Mouse (Mus musculus): ENCODE measurements around the gene Nubpl. TPM values are rescaled to one million over a fixed set of nuclear protein-coding genes. Genes with fewer than 3 reads are reported as not detected.
A peak's percentile ranks its signal among the peaks of the same experiment; 100 is the strongest.
"Not testable (repeated sequence)": the region's sequence is repeated elsewhere in the genome, so short reads cannot be mapped to it uniquely, and the experiment has no call there.

The Nubpl gene
- 1 to 10 TPM; 4.2 to 5.0 TPM for total RNA-seq (2021)
- long read RNA-seq, experiment 1, transcript Nubpl-201 (11 exons, 2,987 nt), result major isoform, 10 of 12 reads
- long read RNA-seq, experiment 1, partial matches to known transcripts, result 2 of 12 reads
- long read RNA-seq, experiment 1, other reads (novel, unspliced or antisense), result 0 of 12 reads
- long read RNA-seq, experiment 2, transcript Nubpl-201 (11 exons, 2,987 nt), result major isoform, 10 of 14 reads
- long read RNA-seq, experiment 2, partial matches to known transcripts, result 2 of 14 reads
- long read RNA-seq, experiment 2, other reads (novel, unspliced or antisense), result 2 of 14 reads

- peak; percentile 88 for DNase-seq
These were observed at the start of gene Nubpl for GRCm38 (mm10) chr12:52097650-52098070. Gene Nubpl (plus strand): TSS chr12:52097737.

- no peak for DNase-seq
These were observed 48.2 kb upstream of the Nubpl start for GRCm38 (mm10) chr12:52049324-52049723.

DNA sequence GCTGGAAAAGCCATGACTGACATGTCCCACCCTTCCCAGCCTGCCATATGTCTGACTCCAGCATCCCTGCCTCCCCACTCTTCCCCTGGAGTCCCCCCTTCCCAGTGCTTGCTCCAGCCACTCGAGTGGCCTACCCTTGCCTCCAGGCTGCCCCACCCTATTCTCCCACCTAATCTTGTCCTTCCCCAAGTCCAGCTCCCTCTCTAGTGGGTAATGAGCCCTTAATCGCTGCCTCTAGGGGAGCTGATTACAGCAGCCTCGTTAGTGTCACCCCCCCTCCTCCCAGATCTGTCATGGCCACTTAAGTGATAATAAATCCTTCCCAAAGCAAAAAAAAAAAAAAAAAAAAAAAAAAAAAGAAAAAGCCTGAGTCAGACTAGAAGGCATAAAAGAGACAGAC, 18.2 kb upstream of the Nubpl start:
- not testable (repeated sequence) for DNase-seq

DNA sequence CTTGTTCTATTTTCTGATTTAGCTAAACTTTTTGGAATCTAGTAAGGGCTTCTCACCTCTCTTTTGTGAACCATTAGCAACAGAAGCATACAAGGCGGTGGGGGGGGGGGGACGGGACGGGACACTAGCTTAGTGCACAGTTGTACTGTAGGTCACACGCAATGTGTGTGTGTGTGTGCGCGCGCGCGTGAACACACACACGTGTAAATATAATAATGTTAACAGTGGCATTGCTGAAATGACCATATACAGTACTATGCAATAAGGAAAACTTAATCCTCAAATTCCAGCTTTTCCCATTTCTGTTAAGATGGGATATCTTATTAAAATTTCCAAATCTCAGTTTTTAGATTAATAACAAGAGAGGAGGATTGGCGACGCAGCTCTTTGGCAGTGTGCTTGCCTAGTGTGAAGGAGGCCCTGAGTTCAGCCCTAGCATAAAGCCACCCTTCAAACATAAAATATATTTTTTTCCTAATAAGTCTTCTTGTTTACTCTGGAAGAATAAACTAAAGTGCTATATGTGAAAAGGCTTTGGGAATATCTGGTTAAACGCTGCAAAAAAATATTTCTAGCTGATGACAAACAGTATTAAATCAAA, 388 bp upstream of the Nubpl start:
- no peak for DNase-seq

DNA sequence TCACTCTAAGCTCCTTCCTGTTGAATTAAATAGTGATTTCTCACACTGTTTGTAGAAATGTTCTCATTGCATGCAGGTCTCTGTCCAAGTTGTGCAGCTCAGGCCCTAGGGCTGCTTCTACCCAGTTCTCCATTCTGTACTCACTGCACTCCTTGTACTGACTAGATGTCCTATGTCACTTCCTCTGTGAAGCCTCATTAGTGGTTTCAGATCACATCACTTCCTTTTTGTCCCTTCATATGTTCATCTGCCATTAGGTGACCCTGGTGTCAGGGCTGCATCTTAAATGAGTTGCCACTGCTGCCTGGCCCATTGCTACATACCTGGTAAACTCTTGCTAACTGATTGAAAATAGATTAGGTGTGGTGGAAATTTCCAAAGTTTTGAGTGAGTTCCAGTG, 22.7 kb downstream of the Nubpl start:
- DNase-seq, result no peak

- DNase-seq, result no peak
These were observed 28.9 kb downstream of the Nubpl start for GRCm38 (mm10) chr12:52126407-52126806.

GRCm38 (mm10) chr12:52129072-52129471, 31.5 kb downstream of the Nubpl start:
- no peak for DNase-seq

DNA sequence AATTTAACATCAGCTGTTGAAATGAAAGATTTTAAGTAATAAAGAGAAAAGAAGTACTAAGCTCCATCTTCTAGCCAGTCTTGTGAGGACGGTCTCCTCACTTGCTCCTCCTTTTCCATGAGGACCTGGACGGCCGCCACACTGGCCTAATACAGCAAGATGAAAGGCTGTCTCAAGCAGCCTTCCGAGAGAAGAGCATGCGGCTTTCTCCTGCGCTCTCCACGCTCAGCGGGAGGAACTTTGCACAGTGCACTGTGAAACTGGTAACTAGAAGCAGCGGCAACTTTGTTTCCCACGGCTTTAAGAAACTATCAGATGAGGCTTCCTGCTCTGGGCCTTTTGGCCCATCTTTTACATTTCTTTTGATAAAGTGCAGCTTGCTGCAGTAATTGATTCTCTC, 34.7 kb downstream of the Nubpl start:
- no peak for DNase-seq

- DNase-seq, result no peak
These were observed 40.8 kb downstream of the Nubpl start for GRCm38 (mm10) chr12:52138296-52138695.

DNA sequence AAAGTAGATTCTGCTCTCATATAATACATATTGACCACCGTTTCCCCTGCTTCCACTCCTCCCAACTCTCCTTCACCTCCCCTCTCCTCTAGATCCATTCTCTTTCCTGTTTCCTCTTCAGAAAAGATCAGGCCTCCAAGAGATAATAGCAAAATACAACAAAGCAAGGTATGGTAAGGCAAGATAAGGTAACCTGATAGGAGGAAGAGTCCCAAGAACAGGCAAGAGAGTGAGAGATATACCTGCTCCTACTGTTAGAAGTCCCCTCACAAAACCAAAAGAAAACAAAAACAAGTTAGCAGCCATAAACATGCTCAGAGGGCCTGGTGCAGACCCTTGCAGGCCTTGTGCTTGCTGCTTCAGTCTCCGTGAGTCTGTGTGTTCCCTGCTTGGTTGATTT, 49.1 kb downstream of the Nubpl start:
- DNase-seq, result no peak

GRCm38 (mm10) chr12:52149448-52149847, 51.9 kb downstream of the Nubpl start:
- no peak for DNase-seq

DNA sequence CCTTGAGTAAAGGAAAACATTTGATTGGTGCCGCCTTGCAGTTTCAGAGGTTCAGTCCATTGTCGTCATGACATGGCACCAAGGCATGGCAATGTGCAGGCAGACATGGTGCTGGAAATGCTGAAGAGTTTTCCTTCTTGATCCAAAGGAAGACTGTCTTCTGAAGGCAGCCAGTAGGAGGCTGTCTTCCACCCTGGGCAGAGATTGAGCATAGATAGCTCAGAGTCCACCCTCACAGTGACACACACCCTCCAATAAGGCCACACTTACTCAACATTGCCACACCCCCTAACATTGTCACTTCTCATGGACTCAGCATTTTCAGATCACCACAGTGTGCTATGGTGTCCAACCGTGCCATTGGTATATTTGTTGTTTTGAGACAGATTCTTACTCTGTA, 54.5 kb downstream of the Nubpl start:
- DNase-seq, result no peak

DNA sequence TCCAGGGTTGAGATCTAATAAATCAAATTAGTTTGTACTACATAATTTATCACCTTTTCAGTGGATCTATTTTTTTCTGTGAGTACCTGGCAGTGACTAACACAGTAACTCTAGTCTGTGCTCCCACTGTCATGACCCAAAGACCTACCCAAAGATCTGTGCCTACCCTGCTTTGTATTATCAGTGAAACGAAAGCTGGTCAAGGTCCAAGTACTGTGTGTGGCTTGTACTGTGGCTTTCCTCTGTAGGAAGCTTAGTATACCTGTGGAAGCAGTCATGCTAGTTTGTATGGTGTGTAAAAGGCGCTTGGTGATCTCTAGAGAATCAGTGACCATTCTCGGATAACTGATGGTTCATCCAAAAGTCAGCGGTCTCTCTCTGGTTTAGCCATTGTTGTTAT, 57.4 kb downstream of the Nubpl start:
- no peak for DNase-seq

- DNase-seq, result no peak
These were observed 66.9 kb downstream of the Nubpl start for GRCm38 (mm10) chr12:52164414-52164813.

- DNase-seq, result no peak
These were observed 88.8 kb downstream of the Nubpl start for GRCm38 (mm10) chr12:52186205-52186793.

DNA sequence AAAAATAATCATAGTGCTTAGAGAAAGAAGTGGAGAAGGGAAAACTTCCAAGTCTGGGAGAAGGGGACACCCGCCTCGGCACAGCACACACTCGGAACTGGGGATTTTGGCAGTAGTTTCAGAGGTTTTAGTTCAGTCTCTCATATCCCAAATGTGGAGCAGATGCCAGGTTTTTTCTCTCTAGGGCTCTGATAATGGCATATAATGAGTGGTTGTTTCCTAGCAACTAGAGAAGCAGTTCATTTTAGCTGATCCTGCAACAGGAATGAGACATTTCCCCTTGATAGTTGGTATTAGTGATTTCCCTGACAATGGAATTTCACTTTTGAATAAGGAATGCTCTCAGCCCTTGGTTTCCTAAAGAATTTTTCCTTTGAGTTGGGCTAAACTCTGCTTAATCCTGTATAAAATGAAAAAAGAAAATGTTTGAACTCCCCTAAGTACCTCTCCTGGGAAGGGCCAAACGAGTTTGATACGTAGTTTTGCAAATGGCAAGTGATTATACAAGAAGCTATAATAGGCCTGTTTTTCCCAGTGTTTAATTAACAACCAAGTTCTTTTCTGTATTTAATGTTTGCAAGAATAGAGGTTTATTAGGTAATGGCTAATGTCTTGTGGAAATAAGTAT, 89.5 kb downstream of the Nubpl start:
- DNase-seq, result no peak

GRCm38 (mm10) chr12:52198471-52198870, 100.9 kb downstream of the Nubpl start:
- no peak for DNase-seq

- DNase-seq, result no peak
These were observed 111.6 kb downstream of the Nubpl start for GRCm38 (mm10) chr12:52209121-52209610.

DNA sequence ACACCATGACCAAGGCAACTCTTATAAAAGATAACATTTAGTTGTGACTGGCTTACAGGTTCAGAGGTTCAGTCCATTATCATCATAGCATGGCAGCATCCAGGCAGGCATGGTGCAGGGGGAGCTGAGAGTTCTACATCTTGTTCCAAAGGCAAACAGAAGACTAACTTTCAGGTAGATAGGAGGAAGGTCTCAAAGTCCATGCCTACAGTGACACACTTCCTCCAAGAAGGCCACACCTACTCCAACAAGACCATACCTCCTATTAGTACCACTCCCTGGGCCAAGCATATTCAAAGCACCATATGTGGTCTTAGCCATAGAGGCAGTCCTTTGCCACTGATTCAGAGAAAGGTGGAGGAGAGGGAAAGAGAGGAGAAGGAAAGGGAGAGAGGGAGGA, 113.6 kb downstream of the Nubpl start:
- no peak for DNase-seq

DNA sequence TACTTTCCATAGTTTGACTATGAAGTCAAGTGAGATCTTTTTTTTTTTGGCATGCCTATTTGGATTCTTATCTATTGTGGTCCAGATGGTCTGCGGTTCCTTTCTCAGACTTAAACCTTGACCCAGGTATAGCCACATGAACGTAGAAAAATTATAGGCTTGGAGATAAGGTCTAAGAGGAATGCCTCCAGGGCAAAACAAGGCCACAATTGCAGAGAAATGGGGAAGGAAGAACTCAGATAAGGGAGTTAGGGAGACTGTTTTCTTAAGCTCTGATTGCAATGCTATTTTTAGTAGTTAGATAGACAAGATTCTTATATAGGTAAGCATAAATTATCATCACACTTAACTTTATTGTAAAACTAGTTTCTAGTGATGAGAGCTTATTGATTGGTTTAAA, 117.3 kb downstream of the Nubpl start:
- no peak for DNase-seq

DNA sequence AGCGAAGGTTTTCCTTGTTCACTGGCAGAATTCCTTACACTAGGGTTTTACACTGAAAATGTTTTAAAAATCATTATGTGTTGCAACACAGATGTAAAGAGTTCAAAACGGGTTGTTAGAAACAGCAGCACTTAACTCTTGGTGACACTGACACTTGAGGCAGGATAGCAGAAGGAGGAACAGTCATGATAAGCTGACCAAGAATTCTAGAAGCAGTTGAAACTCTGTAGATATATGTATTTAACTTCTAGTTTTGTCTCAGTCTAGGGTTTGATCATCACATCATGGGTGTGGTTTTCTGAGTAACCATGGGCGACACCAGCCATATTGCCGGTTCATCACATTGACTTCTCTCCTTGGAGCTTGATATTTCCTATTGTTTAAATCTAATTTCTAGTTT, 127.4 kb downstream of the Nubpl start:
- no peak for DNase-seq

DNA sequence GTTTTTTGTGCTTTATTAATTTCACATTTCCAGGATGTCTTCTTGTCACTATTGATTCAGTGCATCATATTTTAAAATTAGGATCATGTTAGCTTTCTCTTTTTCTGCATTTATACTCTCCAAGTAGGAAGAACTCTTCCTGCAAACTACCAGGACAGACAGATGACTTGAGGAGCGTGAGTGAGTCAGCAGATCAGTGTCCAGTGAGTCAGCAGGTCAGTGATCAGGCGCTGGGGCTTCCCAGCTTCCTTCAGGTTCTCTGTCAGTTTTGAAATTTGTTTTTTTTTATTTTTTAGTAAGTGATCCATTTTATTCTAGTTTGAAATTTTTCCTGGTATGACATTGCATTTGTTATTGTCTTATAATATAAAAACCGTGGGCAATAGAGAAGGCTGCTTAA, 131.2 kb downstream of the Nubpl start:
- DNase-seq, result no peak

GRCm38 (mm10) chr12:52231929-52232328, 134.4 kb downstream of the Nubpl start:
- DNase-seq, result not testable (repeated sequence)

Data from gastrocnemius, postnatal 25 days (tissue).